Mouse (Mus musculus): Measurements from ENCODE around the gene Olfr1208. TPM values are rescaled to one million over a fixed set of nuclear protein-coding genes. Genes with fewer than 3 reads are reported as not detected.

Olfr1208 gene
- not detected in 2 replicates for polyA plus RNA-seq (2012; rRNA removed)

DNA sequence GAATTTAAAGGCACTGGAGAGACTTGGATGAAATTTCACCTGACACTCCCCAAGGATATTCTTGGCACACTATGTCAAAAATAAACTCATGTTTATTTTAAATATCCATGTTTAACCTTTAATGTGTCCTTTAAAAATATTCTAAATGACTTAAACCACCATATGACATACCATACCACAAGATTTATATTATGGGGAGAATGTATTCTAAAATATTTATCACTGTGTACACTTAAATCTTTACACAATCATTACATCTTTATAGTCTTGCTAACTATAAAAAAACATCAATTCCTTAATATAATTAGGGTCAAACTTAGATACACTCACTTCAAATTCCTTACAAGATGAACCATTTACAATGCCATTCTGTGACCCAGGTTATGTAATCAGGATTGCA, at the start of gene Olfr1208:
Gene Olfr1208, minus strand, starts transcription at position 101 of the 400 bp plus-strand sequence.
- no peak for DNase-seq (ENCODE audit: low spot score)

DNA sequence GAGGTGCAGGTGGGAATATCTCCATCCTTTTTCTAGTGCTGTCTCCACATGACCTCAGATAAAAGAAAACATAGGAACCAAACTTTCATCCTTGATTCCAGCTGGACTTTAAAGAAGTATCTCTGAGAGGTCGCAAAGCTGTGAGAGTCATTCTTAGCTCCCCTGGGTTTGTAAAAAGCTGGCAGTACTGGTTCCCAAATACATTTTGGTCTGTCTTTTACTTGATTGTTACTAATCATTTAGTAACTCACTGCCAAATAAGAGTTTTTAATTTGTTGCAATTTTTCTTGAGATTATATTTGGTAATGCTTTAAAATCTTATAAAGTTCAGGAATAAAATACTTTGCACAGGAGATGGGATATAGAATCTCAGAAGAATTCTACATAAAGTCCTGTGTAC, 35.9 kb upstream of the Olfr1208 start, which contains the start of gene Olfr1211:
Gene Olfr1211, minus strand, starts transcription at position 101 of the 400 bp plus-strand sequence.
- no peak for DNase-seq (ENCODE audit: low spot score)

DNA sequence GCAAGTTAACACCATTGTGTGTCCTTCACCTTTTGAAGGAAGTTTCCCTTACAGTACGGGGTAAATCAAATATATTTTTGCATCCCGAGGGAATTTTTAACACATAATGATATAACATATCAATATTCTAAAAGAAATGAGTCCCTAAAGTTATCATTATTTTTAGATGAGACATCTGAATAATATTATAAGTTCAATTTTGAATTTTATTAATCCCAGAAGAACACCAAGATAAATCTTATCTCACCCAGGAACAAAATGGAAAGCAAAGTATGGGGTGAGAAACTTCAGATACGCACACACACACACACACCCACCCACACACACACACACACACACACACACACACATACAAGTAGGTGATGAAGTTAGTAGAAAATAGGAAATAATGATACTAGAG, 12.9 kb upstream of the Olfr1208 start, which contains the start of gene Olfr1209:
Gene Olfr1209, minus strand, starts transcription at position 101 of the 400 bp plus-strand sequence.
- no peak for DNase-seq (ENCODE audit: low spot score)

DNA sequence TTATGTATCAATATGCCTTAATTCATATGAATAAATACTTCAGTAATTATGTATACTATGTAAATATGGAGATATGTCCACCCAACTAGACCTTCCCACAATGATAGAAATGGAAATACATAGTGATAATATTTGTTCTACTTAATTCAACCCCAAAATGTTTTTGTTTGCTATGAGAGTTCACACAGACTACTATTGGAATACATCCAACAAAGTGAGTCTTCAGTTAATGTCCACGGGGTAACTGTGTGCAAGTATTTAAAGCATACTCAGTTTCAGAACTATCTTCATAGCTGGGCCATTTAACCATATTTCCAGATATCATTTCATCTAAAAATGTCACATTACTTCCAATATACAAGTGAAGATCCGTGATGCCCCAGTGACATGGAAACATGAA, 39.2 kb downstream of the Olfr1208 start, which contains the start of gene Olfr1206:
Gene Olfr1206, plus strand, starts transcription at position 301 of the 400 bp plus-strand sequence.
- no peak for DNase-seq (ENCODE audit: low spot score)

DNA sequence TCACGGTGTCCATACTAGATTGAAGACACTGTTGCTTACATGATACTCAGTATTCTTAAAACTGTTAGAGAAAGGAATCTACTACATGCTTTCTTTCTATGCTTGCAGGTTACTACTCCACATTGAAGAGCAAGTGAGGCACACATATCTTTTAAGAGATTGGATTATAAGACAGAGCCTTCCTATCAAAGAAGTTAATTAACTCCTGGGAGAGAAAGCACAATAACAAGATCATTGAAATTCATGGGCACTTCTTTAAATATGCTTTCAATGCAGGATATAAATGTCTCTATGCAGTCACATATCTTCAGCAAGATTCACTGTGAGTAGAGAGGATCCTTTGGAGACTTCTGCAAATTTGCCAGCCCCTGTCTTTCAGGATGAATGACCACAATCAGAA, 53.1 kb downstream of the Olfr1208 start, which contains the start of gene Olfr1204:
Gene Olfr1204, plus strand, starts transcription at position 301 of the 400 bp plus-strand sequence.
- DNase-seq (ENCODE audit: low spot score), result no peak

Other genes with a start within 250 kb of the Olfr1208 start
- not detected in 2 replicates for gene Olfr1193, start 226.7 kb downstream of the Olfr1208 start, polyA plus RNA-seq (2012; rRNA removed)
- gene Olfr1195, start 213.1 kb downstream of the Olfr1208 start, polyA plus RNA-seq (2012; rRNA removed), result not detected in 2 replicates
- not detected in 2 replicates for gene Olfr1196, start 197.7 kb downstream of the Olfr1208 start, polyA plus RNA-seq (2012; rRNA removed)
- gene Olfr1197, start 169.9 kb downstream of the Olfr1208 start, polyA plus RNA-seq (2012; rRNA removed), result not detected in 2 replicates
- not detected in 2 replicates for gene Olfr1198, start 150.9 kb downstream of the Olfr1208 start, polyA plus RNA-seq (2012; rRNA removed)
- not detected in 2 replicates for gene Olfr1199, start 141.8 kb downstream of the Olfr1208 start, polyA plus RNA-seq (2012; rRNA removed)
- gene Olfr1200, start 131.8 kb downstream of the Olfr1208 start, polyA plus RNA-seq (2012; rRNA removed), result not detected in 2 replicates
- not detected in 2 replicates for gene Olfr1201, start 109.3 kb downstream of the Olfr1208 start, polyA plus RNA-seq (2012; rRNA removed)
- not detected in 2 replicates for gene Olfr1202, start 87.8 kb downstream of the Olfr1208 start, polyA plus RNA-seq (2012; rRNA removed)
- not detected in 2 replicates for gene Olfr1205, start 72.6 kb downstream of the Olfr1208 start, polyA plus RNA-seq (2012; rRNA removed)
- not detected in 2 replicates for gene Olfr1204, start 53.0 kb downstream of the Olfr1208 start, polyA plus RNA-seq (2012; rRNA removed)
- gene Olfr1206, start 39.1 kb downstream of the Olfr1208 start, polyA plus RNA-seq (2012; rRNA removed), result not detected in 2 replicates
- not detected in 2 replicates for gene Olfr1209, start 12.8 kb upstream of the Olfr1208 start, polyA plus RNA-seq (2012; rRNA removed)
- not detected in 2 replicates for gene Olfr1211, start 35.8 kb upstream of the Olfr1208 start, polyA plus RNA-seq (2012; rRNA removed)
- gene Olfr1212, start 51.7 kb upstream of the Olfr1208 start, polyA plus RNA-seq (2012; rRNA removed), result not detected in 2 replicates
- not detected in 2 replicates for gene Gm13762, start 78.0 kb upstream of the Olfr1208 start, polyA plus RNA-seq (2012; rRNA removed)
- not detected in 2 replicates for gene Olfr1214, start 90.3 kb upstream of the Olfr1208 start, polyA plus RNA-seq (2012; rRNA removed)
- gene Olfr1215, start 104.7 kb upstream of the Olfr1208 start, polyA plus RNA-seq (2012; rRNA removed), result not detected in 2 replicates
- gene Olfr1216, start 116.0 kb upstream of the Olfr1208 start, polyA plus RNA-seq (2012; rRNA removed), result not detected in 2 replicates
- not detected in 2 replicates for gene Olfr1217, start 129.8 kb upstream of the Olfr1208 start, polyA plus RNA-seq (2012; rRNA removed)
- gene Olfr1218, start 158.9 kb upstream of the Olfr1208 start, polyA plus RNA-seq (2012; rRNA removed), result not detected in 2 replicates
- not detected in 2 replicates for gene Olfr1219, start 181.2 kb upstream of the Olfr1208 start, polyA plus RNA-seq (2012; rRNA removed)
- not detected in 2 replicates for gene Olfr1220, start 204.5 kb upstream of the Olfr1208 start, polyA plus RNA-seq (2012; rRNA removed)
- not detected in 2 replicates for gene Olfr1221, start 215.0 kb upstream of the Olfr1208 start, polyA plus RNA-seq (2012; rRNA removed)
- gene Olfr1222, start 230.7 kb upstream of the Olfr1208 start, polyA plus RNA-seq (2012; rRNA removed), result not detected in 2 replicates
- gene Olfr1223, start 249.2 kb upstream of the Olfr1208 start, polyA plus RNA-seq (2012; rRNA removed), result not detected in 2 replicates

Data from urinary bladder, adult 2 months (tissue).